Mouse (Mus musculus) hindbrain, embryonic 14.5 days (tissue): Measurements from ENCODE around the gene Grk1. TPM values are rescaled to one million over a fixed set of nuclear protein-coding genes. Genes with fewer than 3 reads are reported as not detected.

Source experiments
- ATAC-seq: fragments of 200-750 bp; cut with Nextera tagmentation; 2 replicates; pipeline ENCODE4 v1.8.0; 2017; ENCODE audit warnings: moderate number of reproducible peaks, mild to moderate bottlenecking, moderate TSS enrichment, moderate library complexity; ENCODE audit not compliant: low FRiP score
- DNase-seq: peaks from one replicate; pipeline ENCODE4 v3.0.0-alpha.2; 2015; ENCODE audit warnings: low spot score
- H3K27ac ChIP-seq: fragments of 300-500 bp; sonication (generic); 2 replicates; pipeline ENCODE4 v1.5.1; 2014; ENCODE audit warnings: mild to moderate bottlenecking, moderate library complexity
- H3K27me3 ChIP-seq: fragments of 300-500 bp; sonication (generic); 2 replicates; pipeline ENCODE4 v1.6.1; 2014; ENCODE audit warnings: mild to moderate bottlenecking, low read length, mixed read lengths; ENCODE audit not compliant: control insufficient read depth, insufficient read depth
- H3K36me3 ChIP-seq: fragments of 300-500 bp; sonication (generic); replicated peaks from 2 replicates; pipeline ENCODE4 v1.6.1; 2014; ENCODE audit not compliant: control insufficient read depth, insufficient read depth
- H3K4me1 ChIP-seq: fragments of 300-500 bp; sonication (generic); replicated peaks from 2 replicates; pipeline ENCODE4 v1.6.1; 2014; ENCODE audit warnings: antibody characterized with exemption, low read length, mixed read lengths; ENCODE audit not compliant: control insufficient read depth, insufficient read depth
- H3K4me2 ChIP-seq: fragments of 300-500 bp; sonication (generic); replicated peaks from 2 replicates; pipeline ENCODE4 v1.6.1; 2014; ENCODE audit warnings: mild to moderate bottlenecking, moderate library complexity
- H3K4me3 ChIP-seq: fragments of 300-500 bp; sonication (generic); replicated peaks from 2 replicates; pipeline ENCODE4 v1.5.1; 2014; ENCODE audit warnings: mild to moderate bottlenecking, low read length
- H3K9ac ChIP-seq: fragments of 300-500 bp; sonication (generic); 2 replicates; pipeline ENCODE4 v1.6.1; 2014
- H3K9me3 ChIP-seq: fragments of 300-500 bp; sonication (generic); 2 replicates; pipeline ENCODE4 v1.6.1; 2016; ENCODE audit warnings: low read length; ENCODE audit not compliant: control insufficient read depth
- WGBS: fragments of 180-500 bp; shearing (Covaris S2); extraction: QIAGEN DNeasy Blood & Tissue Kit; methylation state at CpG from one replicate; pipeline ENCODE4 v1.1.7; 2014; 5-methylcytosine and 5-hydroxymethylcytosine counted together
- polyA plus RNA-seq: library from polyadenylated mRNA; unstranded; fragments of >200 nt; fragmentation: Nextera tagmentation; extraction: Ambion mirVana; gene quantifications from 2 replicates; pipeline ENCODE4 v1.2.1, GENCODE M21; 2014

Grk1 gene
- not detected in 2 replicates for polyA plus RNA-seq

- WGBS, result 87% methylated on average over 5 of the region's 5 CpGs
- Histone ChIP-seq H3K4me1 (no peaks in the 10 kb centered on the region), H3K9ac (no peak within 1 kb of the TSS), H3K27ac (no peak within 1 kb of the TSS), H3K4me2 (no peak within 1 kb of the TSS), H3K36me3 (no peaks in the 10 kb centered on the region), H3K4me3 (no peak within 1 kb of the TSS), H3K9me3 (no peaks in the 10 kb centered on the region), H3K27me3 (no peaks in the 10 kb centered on the region)
- no peak for ATAC-seq
- DNase-seq, result no peak
Measured at GRCm38 (mm10) chr8:13404666-13405131, at the start of gene Grk1. Gene Grk1 (plus strand): TSS chr8:13405081.

DNA sequence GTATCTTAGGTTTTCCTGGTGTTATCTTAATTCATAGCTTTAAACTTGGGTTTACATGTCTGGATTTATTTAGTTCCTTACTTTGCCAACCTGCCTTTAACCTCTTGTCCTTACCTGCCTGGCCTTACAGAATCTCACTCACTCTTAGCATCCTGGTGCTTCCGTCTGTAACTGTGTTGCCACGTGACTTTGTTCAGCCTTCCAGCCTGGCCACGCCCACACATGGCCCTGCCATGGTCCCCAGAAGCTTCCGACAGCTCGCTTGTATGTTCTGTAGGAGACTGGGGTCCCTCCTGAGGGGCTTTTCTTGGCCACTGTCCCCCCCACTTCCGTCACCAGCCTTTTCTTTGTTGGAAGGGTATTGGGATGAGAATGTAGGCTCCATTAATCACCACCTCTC is 48.7 kb upstream of the Grk1 start:
- Histone ChIP-seq H3K9me3 (no peaks in the 10 kb centered on the region), H3K9ac (no peak overlapping the region), H3K36me3 (peaks cover 83% of the 10 kb centered on the region), H3K4me3 (no peak overlapping the region), H3K4me1 (no peaks in the 10 kb centered on the region), H3K4me2 (no peak overlapping the region), H3K27me3 (no peaks in the 10 kb centered on the region), H3K27ac (no peak overlapping the region)
- DNase-seq (no peak), ATAC-seq (no peak)
- WGBS, result 88% methylated on average over 6 of the region's 6 CpGs

DNA sequence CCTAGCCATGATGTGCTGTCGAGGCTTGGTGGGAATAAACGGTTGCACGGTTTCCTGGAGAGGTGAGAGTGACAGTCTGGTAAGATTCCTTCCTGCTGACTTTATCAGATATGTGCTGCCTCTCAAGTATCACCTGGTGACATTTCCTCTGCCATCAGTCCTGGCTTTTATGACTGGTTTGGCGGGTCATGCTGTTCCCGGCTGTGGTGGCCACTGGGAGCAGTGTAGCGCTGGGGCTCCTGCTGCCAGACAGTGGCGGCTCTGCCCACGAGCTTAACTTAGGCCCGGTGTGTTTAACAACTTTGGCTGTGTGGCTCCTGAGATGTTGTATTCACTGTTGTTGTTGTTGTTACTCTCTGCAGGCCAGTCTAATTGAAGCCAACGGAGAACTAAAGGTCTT is 48.2 kb upstream of the Grk1 start:
- H3K36me3 ChIP-seq, result peaks cover 83% of the 10 kb centered on the region
- DNase-seq, result no peak

GRCm38 (mm10) chr8:13360213-13360612 is 44.7 kb upstream of the Grk1 start:
- H3K36me3 ChIP-seq, result peaks cover 96% of the 10 kb centered on the region
- H3K4me3 ChIP-seq, result no peak overlapping the region
- no peak overlapping the region for H3K9ac ChIP-seq
- ATAC-seq, result no peak
- H3K4me1 ChIP-seq, result no peaks in the 10 kb centered on the region
- H3K4me2 ChIP-seq, result no peak overlapping the region
- DNase-seq, result no peak
- no peak overlapping the region for H3K27ac ChIP-seq
- no peaks in the 10 kb centered on the region for H3K9me3 ChIP-seq
- 97% methylated on average over 7 of the region's 7 CpGs for WGBS
- H3K27me3 ChIP-seq, result no peaks in the 10 kb centered on the region

More for the DNA sequence above, 48.2 kb upstream of the Grk1 start:
- Histone ChIP-seq H3K4me2 (no peak overlapping the region), H3K4me1 (no peaks in the 10 kb centered on the region), H3K27me3 (no peaks in the 10 kb centered on the region), H3K9me3 (no peaks in the 10 kb centered on the region), H3K9ac (no peak overlapping the region), H3K4me3 (no peak overlapping the region), H3K27ac (no peak overlapping the region)
- ATAC-seq, result no peak
- WGBS, result 87% methylated on average over 10 of the region's 10 CpGs

DNA sequence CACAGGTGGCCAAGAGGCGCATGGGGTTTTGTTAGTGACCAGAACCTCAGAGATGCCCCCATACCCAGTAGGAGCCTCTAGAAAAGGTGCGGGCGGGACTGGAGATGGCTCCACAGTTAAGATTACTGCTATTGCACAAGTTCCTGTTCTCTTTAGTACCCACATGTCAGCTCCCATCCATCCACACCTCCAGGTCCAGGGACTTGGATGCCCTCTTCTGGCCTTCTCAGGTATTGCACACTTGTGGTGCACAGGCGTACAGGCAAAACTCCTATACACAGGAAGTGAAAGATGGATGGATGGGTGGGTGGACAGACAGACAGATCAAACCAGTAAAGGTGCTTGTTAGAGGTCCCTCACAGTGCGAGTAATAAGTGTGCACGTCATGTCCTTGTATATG is 43.0 kb upstream of the Grk1 start:
- Histone ChIP-seq H3K4me3 (no peak overlapping the region), H3K4me1 (no peaks in the 10 kb centered on the region), H3K36me3 (peaks cover 96% of the 10 kb centered on the region), H3K4me2 (no peak overlapping the region), H3K27ac (no peak overlapping the region), H3K9ac (no peak overlapping the region), H3K9me3 (no peaks in the 10 kb centered on the region), H3K27me3 (no peaks in the 10 kb centered on the region)
- ATAC-seq (no peak), DNase-seq (no peak)
- 96% methylated on average over 6 of the region's 6 CpGs for WGBS

DNA sequence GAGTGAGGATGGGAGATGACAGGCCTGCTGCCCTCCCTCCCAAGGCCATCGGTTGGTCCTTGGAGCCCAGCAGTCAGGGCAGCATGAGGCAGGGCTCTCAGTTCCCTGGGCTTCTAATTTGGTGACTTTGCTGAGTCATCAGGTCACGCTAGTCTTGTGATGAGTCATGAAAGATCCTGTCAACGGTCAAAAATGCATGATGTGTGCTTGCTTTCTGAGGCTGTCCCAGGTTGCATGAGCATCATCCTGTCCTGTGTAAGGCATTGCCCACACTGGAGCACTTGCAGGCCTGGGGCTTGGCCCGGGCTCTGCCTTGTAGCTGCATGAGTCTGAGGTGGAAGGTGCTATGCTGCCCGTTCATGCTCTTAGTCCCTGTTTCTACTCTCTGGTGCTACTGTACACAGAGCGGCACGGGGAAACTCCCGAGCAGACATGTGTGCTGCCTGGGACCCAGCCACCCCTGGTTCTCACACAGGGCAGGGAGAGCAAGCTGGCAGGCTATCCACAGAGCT is 31.7 kb upstream of the Grk1 start:
- H3K4me3 ChIP-seq, result no peak overlapping the region
- H3K9me3 ChIP-seq, result no peaks in the 10 kb centered on the region
- 87% methylated on average over 8 of the region's 8 CpGs for WGBS
- no peak overlapping the region for H3K27ac ChIP-seq
- peaks cover 88% of the 10 kb centered on the region for H3K36me3 ChIP-seq
- no peak overlapping the region for H3K4me2 ChIP-seq
- no peaks in the 10 kb centered on the region for H3K4me1 ChIP-seq
- H3K27me3 ChIP-seq, result no peaks in the 10 kb centered on the region
- ATAC-seq, result no peak
- H3K9ac ChIP-seq, result no peak overlapping the region
- DNase-seq, result no peak

DNA sequence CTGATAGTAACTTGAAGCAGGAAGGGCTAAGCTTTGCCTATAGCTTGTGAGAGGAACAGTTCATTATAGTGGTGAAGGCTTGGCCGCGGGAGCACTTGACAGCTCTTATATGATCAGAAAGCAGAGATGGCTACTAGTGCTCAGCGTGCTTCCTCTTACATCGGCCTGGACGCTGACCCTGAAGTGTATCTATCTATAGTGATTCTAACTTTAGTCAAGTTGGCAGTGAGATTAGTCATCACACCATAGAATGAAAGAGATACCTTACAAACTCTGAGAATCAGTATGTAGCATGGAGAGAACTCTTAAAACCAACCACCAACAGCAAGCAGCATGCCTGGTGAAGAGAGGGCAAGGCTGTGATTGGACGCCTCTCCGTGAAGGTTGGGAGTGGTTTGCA is 23.3 kb upstream of the Grk1 start:
- Histone ChIP-seq H3K4me3 (no peak overlapping the region), H3K4me2 (no peak overlapping the region), H3K9me3 (no peaks in the 10 kb centered on the region), H3K27ac (no peak overlapping the region), H3K4me1 (no peaks in the 10 kb centered on the region), H3K9ac (no peak overlapping the region), H3K36me3 (peaks cover 29% of the 10 kb centered on the region), H3K27me3 (no peaks in the 10 kb centered on the region)
- DNase-seq (no peak), ATAC-seq (no peak)
- 90% methylated on average over 7 of the region's 7 CpGs for WGBS

DNA sequence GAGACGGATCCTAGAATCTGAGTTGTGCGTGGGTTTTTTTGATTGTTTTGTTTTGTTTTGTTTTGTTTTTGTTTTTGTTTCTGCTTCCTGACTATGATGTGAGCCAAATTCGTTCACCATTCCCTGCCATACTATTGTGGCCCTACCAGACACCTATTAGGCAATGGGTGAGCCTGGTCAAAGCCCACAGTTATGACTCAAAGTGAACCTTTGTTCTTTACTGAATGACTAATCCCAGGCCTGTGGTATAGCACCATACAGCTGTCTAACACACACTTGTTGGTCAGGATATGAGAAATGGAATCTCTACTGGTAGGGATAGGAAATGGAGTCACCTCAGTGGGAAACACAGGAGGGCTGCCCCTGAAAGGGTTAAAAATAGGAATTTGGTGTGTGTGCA is 22.3 kb upstream of the Grk1 start:
- ATAC-seq (no peak), DNase-seq (no peak)
- Histone ChIP-seq H3K27me3 (no peaks in the 10 kb centered on the region), H3K9me3 (no peaks in the 10 kb centered on the region), H3K4me1 (no peaks in the 10 kb centered on the region), H3K9ac (no peak overlapping the region), H3K4me2 (no peak overlapping the region), H3K4me3 (no peak overlapping the region), H3K27ac (no peak overlapping the region), H3K36me3 (peaks cover 22% of the 10 kb centered on the region)
- WGBS, result 90% methylated on average over 3 of the region's 3 CpGs

- peaks cover 20% of the 10 kb centered on the region for H3K36me3 ChIP-seq
- no peaks in the 10 kb centered on the region for H3K27me3 ChIP-seq
- no peak overlapping the region for H3K4me3 ChIP-seq
- no peaks in the 10 kb centered on the region for H3K9me3 ChIP-seq
- no peak overlapping the region for H3K27ac ChIP-seq
- 94% methylated on average over 4 of the region's 4 CpGs for WGBS
- H3K4me1 ChIP-seq, result no peaks in the 10 kb centered on the region
- H3K4me2 ChIP-seq, result no peak overlapping the region
- no peak overlapping the region for H3K9ac ChIP-seq
- no peak for DNase-seq
- ATAC-seq, result no peak
Measured at GRCm38 (mm10) chr8:13382999-13383398, 21.9 kb upstream of the Grk1 start.

GRCm38 (mm10) chr8:13386366-13386765 is 18.5 kb upstream of the Grk1 start:
- no peak overlapping the region for H3K4me2 ChIP-seq
- ATAC-seq (no peak), DNase-seq (no peak)
- no peak overlapping the region for H3K4me3 ChIP-seq
- no peaks in the 10 kb centered on the region for H3K27me3 ChIP-seq
- H3K4me1 ChIP-seq, result no peaks in the 10 kb centered on the region
- 76% methylated on average over 13 of the region's 13 CpGs for WGBS
- no peak overlapping the region for H3K27ac ChIP-seq
- H3K9ac ChIP-seq, result no peak overlapping the region
- H3K36me3 ChIP-seq, result no peaks in the 10 kb centered on the region
- no peaks in the 10 kb centered on the region for H3K9me3 ChIP-seq
